Mouse (Mus musculus): ENCODE data around the gene Cfap126. TPM values are rescaled to one million over a fixed set of nuclear protein-coding genes. Genes with fewer than 3 reads are reported as not detected.
"Not testable (repeated sequence)": the region's sequence is repeated elsewhere in the genome, so short reads cannot be mapped to it uniquely, and the experiment has no call there.

Gene Cfap126
- 1.6 TPM for polyA plus RNA-seq (2021)

DNA sequence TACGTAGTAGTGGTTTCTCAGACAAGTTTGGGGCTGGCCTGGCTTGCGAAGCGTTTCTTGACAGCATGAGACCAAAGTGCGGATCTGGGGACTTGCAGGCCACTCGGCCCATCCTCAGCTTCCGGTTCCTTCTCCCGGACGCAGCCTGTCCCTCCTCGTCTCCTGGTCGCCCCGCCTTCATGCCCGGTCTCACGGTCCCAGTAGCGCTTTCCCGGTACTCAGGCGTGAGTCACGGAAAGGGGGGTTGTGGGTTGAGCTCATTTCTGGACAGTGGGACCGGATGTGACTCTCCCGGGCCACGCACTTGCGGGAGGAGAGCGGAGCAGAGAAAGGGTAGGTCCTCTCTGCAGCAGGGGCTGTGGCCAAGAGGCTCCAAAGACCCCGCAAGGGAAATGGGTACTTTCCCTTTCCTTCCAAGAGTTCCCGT, at the start of gene Cfap126:
Gene Cfap126, plus strand, starts transcription at position 46 of the 427 bp plus-strand sequence.
- TF ChIP-seq CTCF (IDR thresholded peaks at IDR 0.05): no peak
- ATAC-seq: peak; percentile 81

DNA sequence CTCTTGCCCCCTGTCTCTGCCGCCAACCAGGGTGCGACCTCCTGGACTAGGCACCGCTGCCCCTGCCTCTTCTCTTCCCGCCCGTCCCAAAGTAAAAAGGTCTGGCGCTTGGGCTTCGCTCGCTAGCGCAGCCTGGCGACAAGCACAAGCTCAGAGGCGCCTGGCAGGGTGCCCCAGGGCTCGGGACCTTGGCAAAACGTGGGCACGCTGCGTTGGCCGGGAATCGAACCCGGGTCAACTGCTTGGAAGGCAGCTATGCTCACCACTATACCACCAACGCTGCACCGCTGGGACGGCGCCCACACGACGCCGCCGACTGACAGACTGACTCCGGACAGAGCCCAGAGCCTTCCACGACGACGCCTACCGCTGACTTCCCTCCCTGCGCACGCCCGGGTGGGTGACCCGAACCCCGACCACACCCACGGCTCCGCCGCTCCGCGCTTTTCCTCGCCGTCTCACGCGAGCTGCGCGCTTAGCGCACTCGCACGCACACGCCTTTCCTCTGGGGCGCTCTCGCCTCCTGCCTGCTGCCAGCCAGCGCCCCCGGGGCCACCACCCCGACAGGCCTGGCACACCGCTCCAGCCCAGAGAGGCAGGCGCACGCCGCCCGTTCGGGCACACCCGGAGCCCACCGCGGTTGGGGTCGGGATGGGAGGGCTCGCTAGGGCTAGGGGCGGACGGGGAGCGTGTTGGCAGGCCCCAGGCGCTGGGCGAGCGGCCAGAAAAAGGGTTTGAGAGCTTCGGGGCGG, 49.1 kb upstream of the Cfap126 start, which contains the start of gene Fcgr3:
Gene Fcgr3, minus strand, starts transcription at position 445 of the 752 bp plus-strand sequence.
- H3K27me3 ChIP-seq; POLR2A ChIA-PET; in situ Hi-C loops (cut with MboI; ENCODE audit: low pct_unique_long_range_greater_than_20kb); CTCF ChIA-PET; DNase-seq (ENCODE audit: low read depth, low spot score): not testable (repeated sequence)
- peak; percentile 54 for TF ChIP-seq CTCF (IDR thresholded peaks at IDR 0.05)
- ATAC-seq: peak; percentile 48

More for the DNA sequence above, at the start of gene Cfap126:
- no peaks in the 10 kb centered on the region for H3K27me3 ChIP-seq
- POLR2A ChIA-PET: interaction anchor here (1.0 kb wide), 2 partner anchors 12 to 118 kb away, joined by 3 to 7 read pairs; no protein-coding TSS in a partner anchor
- peak; percentile 71 for DNase-seq (ENCODE audit: low read depth, low spot score)
- CTCF ChIA-PET: interaction anchor here (0.7 to 2.1 kb wide), 3 partner anchors 22 to 167 kb away, joined by 4 to 7 read pairs (median 4); partner anchors contain the start of gene Ppox
- in situ Hi-C loops (cut with MboI; ENCODE audit: low pct_unique_long_range_greater_than_20kb): loop anchor here (5.0 to 10.0 kb wide), 3 partner anchors 108 to 361 kb away; partner anchors contain the start of gene Tomm40l

DNA sequence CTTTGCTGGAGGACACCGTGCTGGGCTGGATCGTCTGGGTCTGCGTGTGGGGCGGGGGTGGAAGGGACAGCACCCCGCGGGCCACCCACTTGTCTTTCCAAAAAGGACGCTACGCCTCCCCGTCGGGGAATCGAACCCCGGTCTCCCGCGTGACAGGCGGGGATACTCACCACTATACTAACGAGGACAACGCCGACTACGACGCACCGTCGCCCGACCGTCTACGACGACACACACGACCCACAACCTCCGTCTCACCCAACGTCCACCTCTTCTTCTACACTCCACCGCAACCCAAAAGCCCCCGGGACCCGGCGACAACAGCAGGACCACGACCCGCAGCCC, 48.5 kb upstream of the Cfap126 start:
- in situ Hi-C loops (cut with MboI; ENCODE audit: low pct_unique_long_range_greater_than_20kb); H3K27me3 ChIP-seq; CTCF ChIA-PET; DNase-seq (ENCODE audit: low read depth, low spot score); POLR2A ChIA-PET: not testable (repeated sequence)
- ATAC-seq: peak; percentile 3

DNA sequence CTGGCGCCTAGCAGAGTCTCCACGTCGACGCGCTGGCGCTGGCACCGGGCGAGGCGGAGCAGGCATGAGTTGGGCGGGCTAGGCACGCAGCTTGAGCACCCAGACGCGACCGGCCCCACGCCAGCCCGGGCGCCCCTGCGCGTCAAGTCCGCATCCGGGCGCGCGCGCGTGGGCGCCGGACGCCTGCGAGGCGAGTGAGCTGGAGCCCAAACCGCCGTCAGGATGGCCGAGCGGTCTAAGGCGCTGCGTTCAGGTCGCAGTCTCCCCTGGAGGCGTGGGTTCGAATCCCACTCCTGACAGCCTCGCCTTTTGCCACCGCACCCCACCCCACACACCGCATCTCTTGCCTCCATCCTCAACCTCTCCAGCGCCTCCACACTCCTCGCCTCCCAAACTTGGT, 48.0 kb upstream of the Cfap126 start:
- H3K27me3 ChIP-seq; CTCF ChIA-PET; in situ Hi-C loops (cut with MboI; ENCODE audit: low pct_unique_long_range_greater_than_20kb); POLR2A ChIA-PET; DNase-seq (ENCODE audit: low read depth, low spot score): not testable (repeated sequence)
- ATAC-seq: peak; percentile 6

DNA sequence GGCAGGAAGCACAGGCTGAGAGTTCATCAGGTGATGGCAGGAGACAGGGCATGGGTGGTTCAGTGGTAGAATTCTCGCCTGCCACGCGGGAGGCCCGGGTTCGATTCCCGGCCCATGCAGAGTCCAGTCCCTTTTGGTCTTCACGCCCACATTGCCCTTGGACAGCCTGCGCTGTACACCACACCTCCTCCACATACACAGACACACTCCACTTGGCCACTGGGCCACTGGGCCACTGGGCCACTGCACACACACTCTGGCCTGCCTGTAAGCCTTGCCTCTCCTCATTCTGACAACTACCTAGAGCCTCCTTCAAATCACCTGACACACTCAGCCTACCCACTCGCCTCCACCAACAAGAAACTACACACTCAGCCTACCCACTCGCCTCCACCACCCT, 47.1 kb upstream of the Cfap126 start:
- CTCF ChIA-PET; DNase-seq (ENCODE audit: low read depth, low spot score); POLR2A ChIA-PET; ATAC-seq; H3K27me3 ChIP-seq; in situ Hi-C loops (cut with MboI; ENCODE audit: low pct_unique_long_range_greater_than_20kb): not testable (repeated sequence)

DNA sequence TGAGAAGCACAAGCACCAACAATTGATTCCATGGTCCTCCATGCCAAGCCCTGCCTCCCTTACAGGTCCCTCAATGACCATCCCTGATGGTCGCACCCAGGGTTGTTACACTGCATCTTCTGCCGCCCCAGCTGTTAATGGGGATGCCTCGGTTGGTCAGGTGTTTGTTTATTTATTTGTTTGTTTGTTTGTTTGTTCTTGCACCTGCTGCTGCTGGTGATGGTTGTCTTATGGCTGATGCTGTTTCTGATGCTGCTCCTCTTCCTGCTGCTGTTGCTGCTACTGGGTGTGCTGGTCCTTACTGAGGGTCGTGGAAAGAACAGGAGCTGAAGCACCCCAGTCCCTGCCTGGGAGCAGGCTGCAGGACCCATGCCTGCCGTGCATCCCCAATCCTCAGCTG, 45.8 kb upstream of the Cfap126 start:
- H3K27me3 ChIP-seq; ATAC-seq; in situ Hi-C loops (cut with MboI; ENCODE audit: low pct_unique_long_range_greater_than_20kb); DNase-seq (ENCODE audit: low read depth, low spot score); CTCF ChIA-PET; POLR2A ChIA-PET: not testable (repeated sequence)

DNA sequence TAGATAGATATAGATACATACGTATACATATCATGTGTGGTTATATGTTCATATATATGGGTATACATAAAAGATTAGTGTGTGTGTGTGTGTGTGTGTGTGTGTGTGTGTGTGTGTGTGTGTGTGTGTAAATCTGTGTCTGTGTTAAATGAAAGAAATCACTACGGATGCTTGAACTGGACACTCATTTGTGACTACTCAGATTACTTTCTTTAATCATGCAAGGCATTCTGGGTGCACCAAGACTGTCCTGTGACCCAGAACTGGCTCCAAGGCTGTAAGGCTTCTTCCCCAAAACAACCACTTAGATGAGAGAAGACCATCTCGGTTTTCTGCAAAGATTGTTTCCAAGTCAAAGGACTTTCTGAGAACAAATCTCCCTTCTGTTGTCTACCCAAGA, 44.2 kb upstream of the Cfap126 start:
- H3K27me3 ChIP-seq; in situ Hi-C loops (cut with MboI; ENCODE audit: low pct_unique_long_range_greater_than_20kb); DNase-seq (ENCODE audit: low read depth, low spot score); ATAC-seq; POLR2A ChIA-PET; CTCF ChIA-PET: not testable (repeated sequence)

DNA sequence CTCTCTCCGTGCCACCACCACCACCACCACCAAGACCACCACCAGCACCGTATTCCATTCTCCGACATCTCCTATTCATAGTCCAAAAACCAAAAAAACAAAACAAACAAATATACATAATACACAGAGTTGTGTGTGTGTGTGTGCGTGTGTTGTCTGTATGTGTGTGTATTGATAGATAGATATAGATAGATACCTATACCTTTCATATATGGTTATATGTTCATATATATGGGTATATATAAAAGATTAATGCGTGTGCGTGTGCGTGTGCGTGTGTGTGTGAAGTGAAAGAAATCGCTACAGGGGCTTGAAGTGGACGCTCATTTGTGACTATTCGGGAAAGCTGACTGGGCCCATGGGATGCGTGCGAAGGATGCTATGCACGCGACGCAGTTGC, 42.8 kb upstream of the Cfap126 start:
- CTCF ChIA-PET; DNase-seq (ENCODE audit: low read depth, low spot score); POLR2A ChIA-PET; in situ Hi-C loops (cut with MboI; ENCODE audit: low pct_unique_long_range_greater_than_20kb); H3K27me3 ChIP-seq; ATAC-seq: not testable (repeated sequence)

DNA sequence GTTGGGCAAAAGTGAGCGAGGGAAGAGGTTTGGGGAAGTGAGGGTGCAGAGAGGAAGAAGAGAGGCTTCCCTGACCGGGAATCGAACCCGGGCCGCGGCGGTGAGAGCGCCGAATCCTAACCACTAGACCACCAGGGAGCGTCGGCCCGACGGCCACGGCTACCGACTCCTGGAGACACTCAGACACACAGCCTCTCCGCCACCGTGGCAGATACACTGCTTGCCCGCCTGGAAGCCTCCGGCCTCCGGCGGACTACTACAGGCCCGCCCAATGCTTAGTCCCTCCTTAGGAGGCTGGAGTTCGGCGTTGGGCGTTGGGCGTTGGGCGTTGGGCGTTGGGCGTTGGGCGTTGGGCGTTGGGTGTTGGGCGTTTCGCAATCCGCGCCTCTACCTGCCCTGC, 42.0 kb upstream of the Cfap126 start:
- peak; percentile 5 for ATAC-seq
- not testable (repeated sequence) for DNase-seq (ENCODE audit: low read depth, low spot score)

DNA sequence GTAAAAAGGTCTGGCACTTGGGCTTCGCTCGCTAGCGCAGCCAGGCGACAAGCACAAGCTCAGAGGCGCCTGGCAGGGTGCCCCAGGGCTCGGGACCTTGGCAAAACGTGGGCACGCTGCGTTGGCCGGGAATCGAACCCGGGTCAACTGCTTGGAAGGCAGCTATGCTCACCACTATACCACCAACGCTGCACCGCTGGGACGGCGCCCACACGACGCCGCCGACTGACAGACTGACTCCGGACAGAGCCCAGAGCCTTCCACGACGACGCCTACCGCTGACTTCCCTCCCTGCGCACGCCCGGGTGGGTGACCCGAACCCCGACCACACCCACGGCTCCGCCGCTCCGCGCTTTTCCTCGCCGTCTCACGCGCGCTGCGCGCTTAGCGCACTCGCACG, 41.5 kb upstream of the Cfap126 start:
- peak; percentile 6 for ATAC-seq
- CTCF ChIA-PET; DNase-seq (ENCODE audit: low read depth, low spot score); H3K27me3 ChIP-seq; in situ Hi-C loops (cut with MboI; ENCODE audit: low pct_unique_long_range_greater_than_20kb); POLR2A ChIA-PET: not testable (repeated sequence)

More for the DNA sequence above, 42.0 kb upstream of the Cfap126 start:
- H3K27me3 ChIP-seq; in situ Hi-C loops (cut with MboI; ENCODE audit: low pct_unique_long_range_greater_than_20kb); POLR2A ChIA-PET; CTCF ChIA-PET: not testable (repeated sequence)

DNA sequence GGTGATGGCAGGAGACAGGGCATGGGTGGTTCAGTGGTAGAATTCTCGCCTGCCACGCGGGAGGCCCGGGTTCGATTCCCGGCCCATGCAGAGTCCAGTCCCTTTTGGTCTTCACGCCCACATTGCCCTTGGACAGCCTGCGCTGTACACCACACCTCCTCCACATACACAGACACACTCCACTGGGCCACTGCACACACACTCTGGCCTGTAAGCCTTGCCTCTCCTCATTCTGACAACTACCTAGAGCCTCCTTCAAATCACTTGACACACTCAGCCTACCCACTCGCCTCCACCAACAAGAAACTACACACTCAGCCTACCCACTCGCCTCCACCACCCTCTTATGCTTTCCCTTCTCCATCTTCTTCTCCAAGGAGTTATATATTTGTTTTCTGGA, 39.4 kb upstream of the Cfap126 start:
- CTCF ChIA-PET; in situ Hi-C loops (cut with MboI; ENCODE audit: low pct_unique_long_range_greater_than_20kb); H3K27me3 ChIP-seq; ATAC-seq; POLR2A ChIA-PET; DNase-seq (ENCODE audit: low read depth, low spot score): not testable (repeated sequence)

DNA sequence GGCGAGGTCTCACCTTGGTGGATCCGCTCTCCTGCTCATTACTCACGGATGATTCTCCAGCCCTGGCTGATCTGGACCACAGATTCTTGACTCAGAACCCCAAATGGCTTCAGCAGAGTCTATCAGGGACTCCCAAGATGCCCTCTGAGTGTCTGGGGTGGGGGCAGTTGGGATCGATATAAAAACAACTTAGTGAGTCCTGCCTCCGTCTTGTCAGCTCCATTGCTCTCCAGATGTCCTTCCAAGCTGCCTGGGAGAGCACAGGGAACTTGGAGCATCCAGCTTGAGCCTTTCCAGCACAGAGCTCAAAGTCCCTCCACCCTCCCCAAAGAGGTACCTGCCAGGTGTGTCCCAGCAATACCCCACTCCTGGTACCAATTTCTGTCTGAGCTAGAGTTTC, 37.5 kb upstream of the Cfap126 start:
- ATAC-seq; CTCF ChIA-PET; POLR2A ChIA-PET; DNase-seq (ENCODE audit: low read depth, low spot score); in situ Hi-C loops (cut with MboI; ENCODE audit: low pct_unique_long_range_greater_than_20kb); H3K27me3 ChIP-seq: not testable (repeated sequence)

DNA sequence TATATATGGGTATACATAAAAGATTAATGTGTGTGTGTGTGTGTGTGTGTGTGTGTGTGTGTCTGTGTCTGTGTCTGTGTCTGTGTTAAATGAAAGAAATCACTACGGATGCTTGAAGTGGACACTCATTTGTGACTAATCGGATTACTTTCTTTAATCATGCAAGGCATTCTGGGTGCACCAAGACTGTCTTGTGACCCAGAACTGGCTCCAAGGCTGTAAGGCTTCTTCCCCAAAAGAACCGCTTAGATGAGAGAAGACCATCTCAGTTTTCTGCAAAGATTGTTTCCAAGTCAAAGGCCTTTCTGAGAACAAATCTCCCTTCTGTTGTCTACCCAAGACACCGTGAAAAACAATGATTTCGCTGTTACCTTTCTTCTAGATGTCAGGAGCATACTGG, 36.5 kb upstream of the Cfap126 start:
- POLR2A ChIA-PET, CTCF ChIA-PET: not testable (repeated sequence)

DNA sequence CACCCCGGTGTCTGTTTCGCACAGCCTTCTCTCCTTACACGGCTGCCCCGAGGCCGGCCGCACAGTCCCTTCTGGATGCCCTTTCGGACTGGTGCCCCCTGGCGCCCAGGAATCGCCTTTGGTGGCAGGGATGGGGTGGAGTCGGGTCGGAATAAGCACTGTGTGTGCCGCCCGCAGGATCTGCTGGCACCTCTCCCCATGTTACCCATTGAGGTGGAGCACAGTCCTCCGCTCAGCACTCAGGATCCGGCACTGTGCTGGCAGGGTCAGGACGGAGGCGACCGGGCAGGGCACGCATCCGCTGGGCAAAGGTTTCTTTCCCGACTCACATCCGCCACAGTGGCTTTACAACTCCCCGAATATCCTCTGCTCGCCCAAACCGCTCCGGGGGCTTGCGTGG, 35.8 kb upstream of the Cfap126 start:
- POLR2A ChIA-PET; in situ Hi-C loops (cut with MboI; ENCODE audit: low pct_unique_long_range_greater_than_20kb); H3K27me3 ChIP-seq; DNase-seq (ENCODE audit: low read depth, low spot score); CTCF ChIA-PET: not testable (repeated sequence)
- ATAC-seq: peak; percentile 7

More for the DNA sequence above, 36.5 kb upstream of the Cfap126 start:
- in situ Hi-C loops (cut with MboI; ENCODE audit: low pct_unique_long_range_greater_than_20kb); ATAC-seq; H3K27me3 ChIP-seq; DNase-seq (ENCODE audit: low read depth, low spot score): not testable (repeated sequence)

DNA sequence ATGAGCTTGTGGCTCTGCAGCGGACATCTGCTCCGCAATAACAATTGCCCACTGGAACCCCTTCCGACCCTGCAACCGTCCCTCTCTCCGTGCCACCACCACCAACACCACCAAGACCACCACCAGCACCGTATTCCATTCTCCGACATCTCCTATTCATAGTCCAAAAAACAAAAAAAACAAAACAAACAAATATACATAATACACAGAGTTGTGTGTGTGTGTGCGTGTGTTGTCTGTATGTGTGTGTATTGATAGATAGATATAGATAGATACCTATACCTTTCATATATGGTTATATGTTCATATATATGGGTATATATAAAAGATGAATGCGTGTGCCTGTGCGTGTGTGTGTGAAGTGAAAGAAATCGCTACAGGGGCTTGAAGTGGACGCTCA, 35.3 kb upstream of the Cfap126 start:
- ATAC-seq; POLR2A ChIA-PET; CTCF ChIA-PET; H3K27me3 ChIP-seq; DNase-seq (ENCODE audit: low read depth, low spot score); in situ Hi-C loops (cut with MboI; ENCODE audit: low pct_unique_long_range_greater_than_20kb): not testable (repeated sequence)

DNA sequence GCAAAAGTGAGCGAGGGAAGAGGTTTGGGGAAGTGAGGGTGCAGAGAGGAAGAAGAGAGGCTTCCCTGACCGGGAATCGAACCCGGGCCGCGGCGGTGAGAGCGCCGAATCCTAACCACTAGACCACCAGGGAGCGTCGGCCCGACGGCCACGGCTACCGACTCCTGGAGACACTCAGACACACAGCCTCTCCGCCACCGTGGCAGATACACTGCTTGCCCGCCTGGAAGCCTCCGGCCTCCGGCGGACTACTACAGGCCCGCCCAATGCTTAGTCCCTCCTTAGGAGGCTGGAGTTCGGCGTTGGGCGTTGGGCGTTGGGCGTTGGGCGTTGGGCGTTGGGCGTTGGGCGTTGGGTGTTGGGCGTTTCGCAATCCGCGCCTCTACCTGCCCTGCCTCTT, 34.4 kb upstream of the Cfap126 start:
- DNase-seq (ENCODE audit: low read depth, low spot score); H3K27me3 ChIP-seq; POLR2A ChIA-PET; ATAC-seq; in situ Hi-C loops (cut with MboI; ENCODE audit: low pct_unique_long_range_greater_than_20kb); CTCF ChIA-PET: not testable (repeated sequence)

All from Patski (cell line).